Mouse (Mus musculus) heart, postnatal 4 days (tissue): ENCODE measurements around the gene Gm42669. TPM values are rescaled to one million over a fixed set of nuclear protein-coding genes. Genes with fewer than 3 reads are reported as not detected.
A peak's percentile ranks its signal among the peaks of the same experiment; 100 is the strongest.

ENCODE experiments used
- DNase-seq: peaks from one replicate; pipeline ENCODE4 v3.0.0; 2021
- total RNA-seq, 2 experiments: library from RNA; stranded (reverse); gene quantifications; 2 replicates each; pipeline ENCODE4 v1.2.3; 2021

The Gm42669 gene
- total RNA-seq, 2 experiments from 2014 or later, result 0.10 TPM; not detected in 1

- peak; percentile 57 for DNase-seq
Observed at GRCm38 (mm10) chr5:107521897-107522296, 14.5 kb downstream of the Gm42669 start.

GRCm38 (mm10) chr5:107524281-107524680, 16.9 kb downstream of the Gm42669 start:
- no peak for DNase-seq

- no peak for DNase-seq
Observed at GRCm38 (mm10) chr5:107528856-107529255, 21.4 kb downstream of the Gm42669 start.

GRCm38 (mm10) chr5:107533590-107533989, 26.2 kb downstream of the Gm42669 start:
- no peak for DNase-seq

GRCm38 (mm10) chr5:107534581-107534980, 27.2 kb downstream of the Gm42669 start, which contains the start of gene 1700028K03Rik:
TSS of gene 1700028K03Rik (plus strand) at chr5:107534709.
- no peak for DNase-seq

- peak; percentile 11 for DNase-seq
Observed at GRCm38 (mm10) chr5:107541696-107542095, 34.3 kb downstream of the Gm42669 start.

- DNase-seq, result no peak
Observed at GRCm38 (mm10) chr5:107545927-107546326, 38.5 kb downstream of the Gm42669 start.

GRCm38 (mm10) chr5:107547955-107548354, 40.5 kb downstream of the Gm42669 start:
- no peak for DNase-seq

GRCm38 (mm10) chr5:107548444-107548843, 41.0 kb downstream of the Gm42669 start:
- DNase-seq, result no peak

GRCm38 (mm10) chr5:107554336-107554735, 46.9 kb downstream of the Gm42669 start:
- DNase-seq, result no peak

GRCm38 (mm10) chr5:107556969-107557368, 49.5 kb downstream of the Gm42669 start:
- no peak for DNase-seq

- no peak for DNase-seq
Observed at GRCm38 (mm10) chr5:107569148-107569547, 61.7 kb downstream of the Gm42669 start.

GRCm38 (mm10) chr5:107597301-107598077, 90.1 kb downstream of the Gm42669 start, which contains the start of the genes Rpap2 and Glmn:
TSS of gene Rpap2 (plus strand) at chr5:107597373.
TSS of gene Glmn (minus strand) at chr5:107597888.
- peak; percentile 84 for DNase-seq

GRCm38 (mm10) chr5:107598380-107598779, 91.0 kb downstream of the Gm42669 start:
- no peak for DNase-seq

GRCm38 (mm10) chr5:107611224-107611623, 103.8 kb downstream of the Gm42669 start:
- peak; percentile 63 for DNase-seq

GRCm38 (mm10) chr5:107617986-107618385, 110.6 kb downstream of the Gm42669 start:
- DNase-seq, result no peak

- no peak for DNase-seq
Observed at GRCm38 (mm10) chr5:107621327-107621726, 113.9 kb downstream of the Gm42669 start.

Other genes with a start within 250 kb of the Gm42669 start
- gene Tgfbr3, start 218.0 kb upstream of the Gm42669 start, total RNA-seq, result 10 to 100 TPM; 28.5 to 28.9 TPM
- gene Brdt, start 176.5 kb upstream of the Gm42669 start, total RNA-seq, result 1 to 10 TPM; 1.6 to 1.7 TPM
- under 1 TPM; 0.36 to 0.62 TPM for gene Ephx4, start 104.9 kb upstream of the Gm42669 start, total RNA-seq
- not detected for gene Lpcat2b, start 76.1 kb upstream of the Gm42669 start, total RNA-seq
- gene Btbd8, start 69.6 kb upstream of the Gm42669 start, total RNA-seq, result 1 to 10 TPM; 6.3 to 6.8 TPM
- gene 1700028K03Rik, start 27.1 kb downstream of the Gm42669 start, total RNA-seq, result not detected
- gene Rpap2, start 89.8 kb downstream of the Gm42669 start, total RNA-seq, result 10 to 100 TPM in 1 of 2 experiments, 1 to 10 TPM in 1; 7.8 to 11.2 TPM
- 10 to 100 TPM; 11.4 to 13.2 TPM for gene Glmn, start 90.3 kb downstream of the Gm42669 start, total RNA-seq
- gene Gfi1, start 218.4 kb downstream of the Gm42669 start, total RNA-seq, result under 1 TPM in 1 of 2 experiments, not detected in 1; 0.14 TPM